Mouse (Mus musculus): ENCODE results near the gene Cnot10. TPM values are rescaled to one million over a fixed set of nuclear protein-coding genes. Genes with fewer than 3 reads are reported as not detected.
"Not testable (repeated sequence)": the region's sequence is repeated elsewhere in the genome, so short reads cannot be mapped to it uniquely, and the experiment has no call there.

Gene Cnot10
- polyA plus RNA-seq, 1 experiment from 2014 or later, result 68.7 TPM

DNA sequence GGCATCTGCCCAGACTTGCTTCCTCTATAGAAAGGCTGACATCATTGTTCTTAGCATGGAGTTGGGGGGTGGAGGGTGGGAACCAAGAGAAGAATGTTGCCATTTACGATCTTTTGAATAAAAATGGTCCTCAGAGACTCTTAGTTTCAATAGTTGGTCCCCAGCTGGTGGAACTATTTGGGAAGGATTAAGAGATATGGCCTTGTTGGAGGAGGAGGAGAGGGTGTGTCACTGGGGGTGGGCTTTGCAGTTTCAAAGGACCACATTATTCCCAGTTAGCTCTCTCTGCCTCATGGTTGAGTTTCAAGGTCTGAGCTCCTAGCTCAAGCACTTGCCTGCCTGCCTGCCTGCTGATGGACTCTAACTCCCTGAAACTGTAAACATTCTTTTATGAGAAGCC, 32.0 kb upstream of the Cnot10 start:
- no peaks in the 10 kb centered on the region for H3K36me3 ChIP-seq
- ATAC-seq (replicated peaks; ENCODE audit: low FRiP score), result no peak
- H3K4me3 ChIP-seq (replicated peaks), result no peak overlapping the region
- H3K27me3 ChIP-seq, result 0 out of 2 replicates have a peak, but pooled peaks cover 3% of the 10 kb centered on the region
- H3K9ac ChIP-seq, result no peak overlapping the region
- no peak overlapping the region for H3K4me2 ChIP-seq
- no peak overlapping the region for H3K27ac ChIP-seq
- no peaks in the 10 kb centered on the region for H3K9me3 ChIP-seq (replicated peaks)
- WGBS, result 75% methylated on average over 1 of the region's 1 CpGs
- peaks cover 10% of the 10 kb centered on the region for H3K4me1 ChIP-seq

GRCm38 (mm10) chr9:114669011-114669410, 29.0 kb upstream of the Cnot10 start:
- Histone ChIP-seq H3K4me3 (replicated peaks) (no peak overlapping the region), H3K4me2 (no peak overlapping the region), H3K27me3 (0 out of 2 replicates have a peak, but pooled peaks cover 3% of the 10 kb centered on the region), H3K4me1 (peaks cover 10% of the 10 kb centered on the region), H3K9ac (no peak overlapping the region), H3K27ac (no peak overlapping the region), H3K36me3 (no peaks in the 10 kb centered on the region), H3K9me3 (replicated peaks) (no peaks in the 10 kb centered on the region)
- 65% methylated on average over 5 of the region's 5 CpGs for WGBS
- no peak for ATAC-seq (replicated peaks; ENCODE audit: low FRiP score)

DNA sequence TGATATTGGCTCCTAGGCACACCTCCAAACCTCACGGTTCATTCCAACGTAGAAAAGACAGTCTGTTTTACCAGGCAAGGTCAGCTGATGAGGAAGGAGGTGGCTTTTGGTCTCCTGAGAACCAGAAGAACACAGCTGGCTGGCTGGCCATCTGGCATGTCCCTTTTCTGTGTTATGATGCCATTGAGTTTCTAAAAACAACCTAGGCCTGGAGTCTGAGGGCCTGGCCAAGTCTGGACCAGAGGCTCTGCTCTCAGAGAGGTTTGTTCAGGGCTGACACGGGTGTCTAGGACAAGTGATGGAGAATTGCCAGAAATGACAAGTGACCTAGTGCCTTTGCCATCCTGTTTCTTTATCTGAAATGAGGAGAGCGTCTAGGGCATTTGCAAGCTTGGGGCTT, 28.1 kb upstream of the Cnot10 start:
- Histone ChIP-seq H3K4me1 (peaks cover 5% of the 10 kb centered on the region), H3K27me3 (no peaks in the 10 kb centered on the region), H3K9me3 (replicated peaks) (no peaks in the 10 kb centered on the region), H3K9ac (no peak overlapping the region), H3K36me3 (no peaks in the 10 kb centered on the region), H3K4me3 (replicated peaks) (no peak overlapping the region), H3K27ac (no peak overlapping the region), H3K4me2 (no peak overlapping the region)
- no peak for ATAC-seq (replicated peaks; ENCODE audit: low FRiP score)
- WGBS, result 82% methylated on average over 4 of the region's 4 CpGs

DNA sequence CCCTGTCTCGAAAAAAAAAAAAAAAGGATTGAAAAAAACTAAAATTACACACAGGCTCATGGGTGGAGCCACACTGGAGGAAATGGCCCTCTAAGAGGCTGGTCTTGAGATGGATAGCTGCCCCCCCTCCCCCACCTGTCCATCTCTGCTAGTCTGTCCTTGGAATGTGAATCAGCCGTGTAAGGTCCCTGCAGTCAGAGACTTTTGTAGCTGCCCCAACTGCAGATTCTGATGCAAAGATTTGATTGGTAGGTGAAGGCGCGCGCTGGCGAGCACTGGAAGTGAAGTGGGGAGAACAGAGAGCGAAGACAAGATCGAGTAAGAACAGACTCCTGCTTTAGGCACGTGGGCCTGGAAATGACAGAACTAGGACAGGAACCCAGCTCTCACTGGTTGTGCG, 26.9 kb upstream of the Cnot10 start:
- H3K4me3 ChIP-seq (replicated peaks), result no peak overlapping the region
- no peak for ATAC-seq (replicated peaks; ENCODE audit: low FRiP score)
- no peak overlapping the region for H3K4me2 ChIP-seq
- no peaks in the 10 kb centered on the region for H3K36me3 ChIP-seq
- no peaks in the 10 kb centered on the region for H3K4me1 ChIP-seq
- H3K9ac ChIP-seq, result no peak overlapping the region
- WGBS, result 81% methylated on average over 10 of the region's 10 CpGs
- no peak overlapping the region for H3K27ac ChIP-seq
- H3K27me3 ChIP-seq, result no peaks in the 10 kb centered on the region
- H3K9me3 ChIP-seq (replicated peaks), result no peaks in the 10 kb centered on the region

DNA sequence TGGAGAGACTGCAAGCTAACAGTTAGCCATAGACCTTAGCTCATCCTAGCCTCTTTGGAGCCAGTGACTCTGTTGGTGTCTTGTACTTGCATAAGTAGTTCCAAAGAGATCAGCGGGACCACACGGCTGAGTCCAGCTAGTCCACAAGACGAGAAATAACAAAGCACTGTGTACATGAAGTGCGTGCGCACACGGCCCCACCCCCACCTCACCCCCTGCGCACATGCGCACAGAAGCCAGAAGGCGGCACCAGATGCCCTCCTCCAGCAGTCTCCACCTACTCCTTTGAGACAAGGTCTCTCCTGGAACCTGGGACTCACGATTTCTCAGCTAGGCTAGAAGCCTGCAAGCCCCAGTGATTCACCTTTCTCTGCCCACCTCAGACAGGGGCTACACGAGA, 23.8 kb upstream of the Cnot10 start:
- H3K4me1 ChIP-seq, result no peaks in the 10 kb centered on the region
- no peak overlapping the region for H3K27ac ChIP-seq
- H3K36me3 ChIP-seq, result no peaks in the 10 kb centered on the region
- no peak overlapping the region for H3K4me3 ChIP-seq (replicated peaks)
- WGBS, result 85% methylated on average over 11 of the region's 11 CpGs
- no peak overlapping the region for H3K4me2 ChIP-seq
- H3K9me3 ChIP-seq (replicated peaks), result 0 out of 2 replicates have a peak, but pooled peaks cover under 1% of the 10 kb centered on the region
- H3K27me3 ChIP-seq, result no peaks in the 10 kb centered on the region
- ATAC-seq (replicated peaks; ENCODE audit: low FRiP score), result no peak
- no peak overlapping the region for H3K9ac ChIP-seq

GRCm38 (mm10) chr9:114661991-114662390, 22.0 kb upstream of the Cnot10 start:
- no peaks in the 10 kb centered on the region for H3K36me3 ChIP-seq

DNA sequence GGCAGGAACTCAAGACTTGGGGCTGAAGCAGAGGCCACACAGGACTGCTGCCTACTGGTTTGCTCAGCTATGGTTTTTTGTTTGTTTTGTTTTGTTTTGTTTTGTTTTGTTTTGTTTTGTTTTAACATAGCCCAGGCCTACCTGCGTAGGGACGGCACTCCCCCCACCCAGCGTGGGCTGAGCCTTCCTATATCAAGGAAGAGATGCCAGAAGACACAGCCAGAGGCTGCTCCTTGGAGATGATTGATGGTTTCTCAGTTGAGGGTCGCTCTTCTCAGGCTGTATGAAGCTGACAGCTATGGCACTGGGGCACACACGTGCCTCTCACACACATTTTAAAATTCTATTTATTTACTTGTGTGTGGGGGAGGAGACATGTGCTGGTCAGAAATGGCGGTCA, 21.0 kb upstream of the Cnot10 start:
- Histone ChIP-seq H3K27me3 (no peaks in the 10 kb centered on the region), H3K36me3 (no peaks in the 10 kb centered on the region), H3K27ac (no peak overlapping the region), H3K9me3 (replicated peaks) (0 out of 2 replicates have a peak, but pooled peaks cover 2% of the 10 kb centered on the region), H3K4me2 (no peak overlapping the region), H3K4me1 (no peaks in the 10 kb centered on the region), H3K9ac (no peak overlapping the region), H3K4me3 (replicated peaks) (no peak overlapping the region)
- ATAC-seq (replicated peaks; ENCODE audit: low FRiP score), result no peak
- WGBS, result 51% methylated on average over 6 of the region's 6 CpGs

More at GRCm38 (mm10) chr9:114661991-114662390, 22.0 kb upstream of the Cnot10 start:
- WGBS, result 49% methylated on average over 7 of the region's 7 CpGs
- no peak for ATAC-seq (replicated peaks; ENCODE audit: low FRiP score)
- Histone ChIP-seq H3K9me3 (replicated peaks) (0 out of 2 replicates have a peak, but pooled peaks cover 2% of the 10 kb centered on the region), H3K4me1 (no peaks in the 10 kb centered on the region), H3K9ac (no peak overlapping the region), H3K4me3 (replicated peaks) (no peak overlapping the region), H3K4me2 (no peak overlapping the region), H3K27ac (no peak overlapping the region), H3K27me3 (no peaks in the 10 kb centered on the region)

GRCm38 (mm10) chr9:114660506-114660905, 20.5 kb upstream of the Cnot10 start:
- 92% methylated on average over 6 of the region's 6 CpGs for WGBS
- H3K4me2 ChIP-seq, result no peak overlapping the region
- H3K27me3 ChIP-seq, result no peaks in the 10 kb centered on the region
- no peak overlapping the region for H3K9ac ChIP-seq
- H3K9me3 ChIP-seq (replicated peaks), result 0 out of 2 replicates have a peak, but pooled peaks cover 2% of the 10 kb centered on the region
- ATAC-seq (replicated peaks; ENCODE audit: low FRiP score), result no peak
- no peak overlapping the region for H3K27ac ChIP-seq
- H3K36me3 ChIP-seq, result no peaks in the 10 kb centered on the region
- no peaks in the 10 kb centered on the region for H3K4me1 ChIP-seq
- H3K4me3 ChIP-seq (replicated peaks), result no peak overlapping the region

- H3K4me3 ChIP-seq (replicated peaks), result no peak overlapping the region
- ATAC-seq (replicated peaks; ENCODE audit: low FRiP score), result no peak
- H3K4me2 ChIP-seq, result no peak overlapping the region
- no peaks in the 10 kb centered on the region for H3K36me3 ChIP-seq
- no peaks in the 10 kb centered on the region for H3K4me1 ChIP-seq
- no peak overlapping the region for H3K9ac ChIP-seq
- WGBS, result 68% methylated on average over 3 of the region's 3 CpGs
- 0 out of 2 replicates have a peak, but pooled peaks cover 2% of the 10 kb centered on the region for H3K9me3 ChIP-seq (replicated peaks)
- no peaks in the 10 kb centered on the region for H3K27me3 ChIP-seq
- no peak overlapping the region for H3K27ac ChIP-seq
Observed at GRCm38 (mm10) chr9:114656701-114657100, 16.7 kb upstream of the Cnot10 start.

- Histone ChIP-seq H3K4me2 (no peak overlapping the region), H3K27me3 (no peaks in the 10 kb centered on the region), H3K27ac (no peak overlapping the region), H3K36me3 (no peaks in the 10 kb centered on the region), H3K9ac (no peak overlapping the region), H3K4me3 (replicated peaks) (no peak overlapping the region), H3K9me3 (replicated peaks) (0 out of 2 replicates have a peak, but pooled peaks cover 2% of the 10 kb centered on the region), H3K4me1 (no peaks in the 10 kb centered on the region)
- no peak for ATAC-seq (replicated peaks; ENCODE audit: low FRiP score)
- 95% methylated on average over 4 of the region's 4 CpGs for WGBS
Observed at GRCm38 (mm10) chr9:114655356-114655755, 15.4 kb upstream of the Cnot10 start.

DNA sequence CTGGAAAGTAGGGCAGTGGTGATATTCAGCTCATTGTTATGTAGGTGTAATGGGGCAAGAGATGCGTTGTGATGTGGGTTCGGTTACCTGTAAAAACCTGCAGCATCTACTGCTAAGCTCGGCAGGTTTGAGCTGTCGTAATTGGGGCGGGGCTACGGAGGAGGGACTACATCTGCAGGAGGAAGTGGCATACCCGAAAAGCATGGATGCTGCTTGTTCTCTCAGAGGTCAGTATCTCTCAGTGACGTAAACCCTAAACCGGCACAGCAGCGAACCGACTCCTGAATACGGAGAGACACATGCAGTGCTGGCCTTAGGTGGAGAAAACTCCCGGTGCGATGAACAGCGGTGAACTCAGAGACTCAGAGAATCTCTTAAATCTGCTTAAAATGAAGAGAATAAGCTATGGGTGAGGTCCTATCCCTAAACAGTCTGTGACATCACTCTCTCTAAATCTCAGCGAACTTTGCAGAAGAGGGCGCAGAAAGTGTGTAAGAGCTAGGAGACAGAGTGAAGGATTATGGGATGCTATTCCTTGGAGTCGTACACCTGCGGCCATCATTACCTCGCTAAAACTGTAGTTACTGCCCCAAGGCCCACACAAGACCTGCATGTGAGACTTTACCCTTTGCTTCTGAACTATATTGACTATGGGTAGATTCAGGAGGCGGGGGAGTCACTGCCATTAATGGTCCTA, 11.1 kb upstream of the Cnot10 start:
- Histone ChIP-seq H3K9ac (no peak overlapping the region), H3K4me3 (replicated peaks) (no peak overlapping the region), H3K4me2 (peak overlapping the region; percentile 34), H3K36me3 (no peaks in the 10 kb centered on the region), H3K4me1 (no peaks in the 10 kb centered on the region), H3K27me3 (no peaks in the 10 kb centered on the region), H3K27ac (no peak overlapping the region), H3K9me3 (replicated peaks) (no peaks in the 10 kb centered on the region)
- ATAC-seq (replicated peaks; ENCODE audit: low FRiP score), result no peak
- WGBS, result 62% methylated on average over 21 of the region's 21 CpGs

GRCm38 (mm10) chr9:114649371-114649770, 9.4 kb upstream of the Cnot10 start:
- Histone ChIP-seq H3K4me3 (replicated peaks) (no peak overlapping the region), H3K4me2 (no peak overlapping the region), H3K36me3 (no peaks in the 10 kb centered on the region), H3K9me3 (replicated peaks) (no peaks in the 10 kb centered on the region), H3K4me1 (no peaks in the 10 kb centered on the region), H3K9ac (no peak overlapping the region), H3K27ac (no peak overlapping the region), H3K27me3 (peaks cover 8% of the 10 kb centered on the region; the same call in 1 of the 2 replicates)
- ATAC-seq (replicated peaks; ENCODE audit: low FRiP score), result no peak
- 57% methylated on average over 5 of the region's 5 CpGs for WGBS

DNA sequence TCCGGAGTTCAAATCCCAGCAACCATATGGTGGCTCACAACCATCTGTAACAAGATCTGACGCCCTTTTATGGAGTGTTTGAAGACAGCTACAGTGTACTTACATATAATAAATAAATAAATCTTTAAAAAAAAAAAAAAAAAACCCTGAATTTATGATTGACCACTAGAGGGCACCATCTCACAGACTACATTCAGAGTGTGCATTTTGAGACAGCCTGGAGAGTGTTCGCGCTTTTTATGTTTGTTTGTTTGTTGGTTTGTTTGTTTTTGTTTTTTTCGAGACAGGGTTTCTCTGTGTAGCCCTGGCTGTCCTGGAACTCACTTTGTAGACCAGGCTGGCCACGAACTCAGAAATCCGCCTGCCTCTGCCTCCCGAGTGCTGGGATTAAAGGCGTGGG, 8.5 kb upstream of the Cnot10 start:
- not testable (repeated sequence) for ATAC-seq (replicated peaks; ENCODE audit: low FRiP score); H3K27ac ChIP-seq; H3K4me2 ChIP-seq; H3K9me3 ChIP-seq (replicated peaks); H3K4me1 ChIP-seq; H3K9ac ChIP-seq; H3K36me3 ChIP-seq; H3K4me3 ChIP-seq (replicated peaks)
- WGBS, result 51% methylated on average over 9 of the region's 9 CpGs
- peaks cover 17% of the 10 kb centered on the region; the same call in 1 of the 2 replicates for H3K27me3 ChIP-seq

Data from kidney, embryonic 15.5 days (tissue).